Mouse (Mus musculus): ENCODE measurements around the gene Kcnmb1. TPM values are rescaled to one million over a fixed set of nuclear protein-coding genes. Genes with fewer than 3 reads are reported as not detected.

Gene Kcnmb1
- polyA plus RNA-seq, 1 experiment, result 0.23 TPM

DNA sequence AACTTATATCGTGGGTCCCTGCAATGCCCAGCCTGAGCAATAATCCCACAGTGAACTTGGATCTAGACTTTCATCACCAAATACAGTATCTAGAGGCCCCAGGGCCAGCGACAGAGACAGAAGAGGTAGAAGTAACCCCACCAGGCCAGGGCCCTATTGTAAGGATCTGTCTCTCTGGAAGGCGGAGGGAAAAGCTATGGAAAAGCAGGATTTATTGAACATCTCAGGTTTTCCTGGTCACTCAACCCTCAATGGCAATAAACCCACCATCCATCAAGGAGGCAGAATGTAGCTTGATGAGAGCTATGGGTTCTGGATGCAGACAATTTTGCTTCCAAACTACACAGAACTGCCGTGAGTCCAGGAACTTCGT, 39.8 kb downstream of the Kcnmb1 start:
- no peak for TF ChIP-seq POLR2A (IDR thresholded peaks at IDR 0.05; ENCODE audit: borderline replicate concordance, extremely low read depth, insufficient read depth, insufficient read length, poor library complexity, severe bottlenecking)
- no peak for TF ChIP-seq CTCF (IDR thresholded peaks at IDR 0.05; ENCODE audit: borderline replicate concordance, extremely low read depth, insufficient read depth, insufficient read length)
- no peak for DNase-seq (ENCODE audit: low read depth)

DNA sequence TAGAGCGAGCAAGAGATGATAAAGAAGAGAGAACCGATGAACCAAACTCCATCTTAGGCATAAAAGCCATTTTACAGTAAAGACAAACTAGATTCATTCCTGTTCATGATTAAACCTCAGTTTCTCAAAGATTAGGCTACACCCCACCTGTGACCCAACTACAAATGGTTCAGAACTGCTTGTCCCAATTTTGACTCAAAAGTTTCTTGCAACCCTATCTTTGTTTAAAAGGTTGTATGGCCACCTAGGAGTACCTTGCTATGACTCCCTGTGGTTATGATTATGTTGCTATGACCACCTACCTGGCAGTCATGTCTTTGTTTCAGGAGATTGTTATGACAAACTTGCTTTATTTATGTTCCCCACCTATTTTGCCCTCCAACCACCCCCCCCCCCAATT, 44.8 kb downstream of the Kcnmb1 start:
- TF ChIP-seq CTCF (IDR thresholded peaks at IDR 0.05; ENCODE audit: borderline replicate concordance, extremely low read depth, insufficient read depth, insufficient read length), result no peak
- no peak for TF ChIP-seq POLR2A (IDR thresholded peaks at IDR 0.05; ENCODE audit: borderline replicate concordance, extremely low read depth, insufficient read depth, insufficient read length, poor library complexity, severe bottlenecking)
- DNase-seq (ENCODE audit: low read depth), result no peak

DNA sequence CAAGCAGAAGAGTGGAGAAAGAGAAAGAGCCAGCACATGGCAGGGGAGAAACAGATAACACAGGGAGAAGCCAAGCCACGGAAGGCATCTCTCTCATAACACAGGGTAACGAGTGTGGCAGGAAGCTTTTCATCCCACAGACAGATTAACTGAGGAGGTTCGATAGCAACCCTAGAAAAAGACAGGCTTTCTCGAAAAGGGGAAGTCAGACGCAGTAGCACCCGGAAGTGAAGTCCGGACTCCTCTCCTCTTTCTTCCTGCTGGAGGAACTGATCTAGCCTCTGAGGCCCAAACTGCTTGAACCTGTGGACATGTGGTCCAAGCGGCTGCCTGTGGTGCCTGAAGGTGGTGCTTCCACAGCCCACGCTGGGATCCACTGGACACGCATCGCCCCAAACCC, 45.4 kb downstream of the Kcnmb1 start:
- no peak for DNase-seq (ENCODE audit: low read depth)
- TF ChIP-seq POLR2A (IDR thresholded peaks at IDR 0.05; ENCODE audit: borderline replicate concordance, extremely low read depth, insufficient read depth, insufficient read length, poor library complexity, severe bottlenecking) (no peak), CTCF (IDR thresholded peaks at IDR 0.05; ENCODE audit: borderline replicate concordance, extremely low read depth, insufficient read depth, insufficient read length) (no peak)

DNA sequence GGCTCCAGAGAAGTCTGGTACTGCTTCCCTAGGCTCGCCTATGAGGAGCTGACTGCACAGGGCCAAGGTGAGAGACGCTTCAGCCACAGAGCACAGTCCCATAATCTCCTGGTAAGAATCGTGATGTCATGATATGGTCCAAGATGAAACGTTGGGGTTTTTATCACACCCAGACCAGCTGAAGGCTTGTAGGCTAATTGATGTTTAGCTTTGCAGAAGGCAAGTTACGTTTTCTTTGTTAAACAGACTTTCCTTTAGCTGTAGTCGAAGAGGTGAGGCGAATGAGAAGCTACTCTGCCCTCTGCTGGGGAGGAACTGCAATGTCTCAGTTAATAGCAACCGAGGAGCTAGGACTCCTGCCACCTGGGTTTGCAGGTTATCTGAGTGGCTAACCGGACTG, 45.9 kb downstream of the Kcnmb1 start:
- TF ChIP-seq POLR2A (IDR thresholded peaks at IDR 0.05; ENCODE audit: borderline replicate concordance, extremely low read depth, insufficient read depth, insufficient read length, poor library complexity, severe bottlenecking) (no peak), CTCF (IDR thresholded peaks at IDR 0.05; ENCODE audit: borderline replicate concordance, extremely low read depth, insufficient read depth, insufficient read length) (peak; percentile 80)
- DNase-seq (ENCODE audit: low read depth), result peak; percentile 75

DNA sequence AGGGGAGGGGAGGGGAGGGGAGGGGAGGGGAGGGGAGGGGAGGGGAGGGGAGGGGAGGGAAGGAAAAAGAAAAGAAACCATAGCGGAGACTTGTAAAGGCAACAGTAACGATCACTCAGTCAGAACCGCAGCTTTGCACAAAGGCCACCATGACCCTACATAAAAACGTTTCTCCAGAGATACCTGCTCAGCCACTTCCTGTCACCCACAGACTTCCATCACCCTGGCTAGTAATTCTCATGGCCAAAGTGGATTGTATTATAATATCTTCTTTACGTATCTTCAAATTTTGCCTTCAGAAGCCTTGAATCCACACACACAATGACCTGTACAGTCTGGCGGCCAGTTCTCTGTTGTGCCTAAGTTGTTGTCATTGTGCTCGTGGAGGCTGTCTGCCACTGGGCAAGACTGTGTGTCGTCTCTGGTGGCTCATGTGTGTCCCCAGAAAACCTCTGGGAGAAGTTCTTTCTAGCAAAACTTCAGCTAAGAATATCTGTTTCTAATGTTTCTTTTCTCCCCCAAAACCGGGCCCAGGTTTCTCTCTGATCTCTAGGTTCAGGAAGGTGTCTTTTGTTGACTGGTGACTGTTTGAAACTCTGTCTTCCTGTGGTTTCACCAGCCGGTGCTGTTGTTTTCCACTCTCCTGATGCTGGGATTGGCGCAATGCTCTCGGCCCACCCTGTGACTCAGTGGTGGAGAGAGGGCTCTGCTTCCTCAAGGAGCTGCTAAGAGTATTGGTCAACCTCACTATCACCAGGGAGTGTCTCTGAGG, 46.7 kb downstream of the Kcnmb1 start:
- TF ChIP-seq CTCF (IDR thresholded peaks at IDR 0.05; ENCODE audit: borderline replicate concordance, extremely low read depth, insufficient read depth, insufficient read length) (no peak), POLR2A (IDR thresholded peaks at IDR 0.05; ENCODE audit: borderline replicate concordance, extremely low read depth, insufficient read depth, insufficient read length, poor library complexity, severe bottlenecking) (no peak)
- DNase-seq (ENCODE audit: low read depth), result no peak

DNA sequence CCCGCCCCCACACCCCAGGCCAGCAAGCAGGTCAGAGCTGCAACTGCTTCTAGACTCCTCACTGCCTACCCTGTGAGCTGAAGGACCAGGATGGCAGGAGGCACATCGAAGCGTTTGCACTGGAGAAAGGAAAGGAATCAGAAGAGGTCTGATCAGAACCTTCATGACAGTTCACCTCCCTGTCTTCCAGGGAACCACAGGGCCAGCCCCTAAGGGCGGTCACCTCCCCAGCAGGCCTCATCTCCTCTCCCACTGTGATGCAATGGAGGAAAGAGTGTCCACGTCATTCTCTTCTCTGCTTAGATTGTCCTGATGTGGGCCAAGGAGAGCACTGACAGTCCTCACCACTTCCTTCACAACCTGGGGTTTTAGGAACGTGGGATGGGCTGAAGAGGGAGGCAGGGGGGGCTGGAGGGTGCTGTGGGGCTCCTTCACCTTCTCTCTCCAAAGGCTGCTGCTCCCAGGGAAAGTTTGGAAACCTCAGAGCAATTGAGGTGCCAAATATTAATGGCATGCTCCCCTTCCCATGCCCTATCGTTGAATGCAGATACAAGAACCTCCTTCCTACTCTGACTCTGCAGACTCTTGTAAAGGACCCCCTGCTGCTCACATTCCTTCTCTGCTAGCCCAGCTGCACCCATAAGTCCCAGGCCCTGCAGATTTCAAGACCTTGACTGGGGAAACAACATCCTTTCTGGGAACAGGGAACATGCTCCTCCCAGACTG, 47.5 kb downstream of the Kcnmb1 start:
- TF ChIP-seq CTCF (IDR thresholded peaks at IDR 0.05; ENCODE audit: borderline replicate concordance, extremely low read depth, insufficient read depth, insufficient read length) (no peak), POLR2A (IDR thresholded peaks at IDR 0.05; ENCODE audit: borderline replicate concordance, extremely low read depth, insufficient read depth, insufficient read length, poor library complexity, severe bottlenecking) (no peak)

DNA sequence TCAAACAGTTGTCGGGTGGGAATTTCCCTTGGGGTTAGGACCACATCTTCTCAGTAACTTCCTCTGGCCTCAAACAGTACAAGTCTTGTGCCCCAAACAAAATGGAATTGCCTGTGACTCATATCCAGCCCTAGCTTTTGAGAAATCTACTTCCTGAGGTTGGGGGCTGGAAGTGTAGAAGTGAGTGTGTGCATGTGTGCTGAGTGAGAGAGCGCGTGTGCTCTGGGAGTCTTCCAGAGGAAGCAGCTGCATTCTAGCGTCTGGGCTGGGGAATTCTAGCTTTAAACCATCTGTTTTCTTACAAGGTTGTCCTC, 48.0 kb downstream of the Kcnmb1 start:
- TF ChIP-seq POLR2A (IDR thresholded peaks at IDR 0.05; ENCODE audit: borderline replicate concordance, extremely low read depth, insufficient read depth, insufficient read length, poor library complexity, severe bottlenecking), result no peak
- TF ChIP-seq CTCF (IDR thresholded peaks at IDR 0.05; ENCODE audit: borderline replicate concordance, extremely low read depth, insufficient read depth, insufficient read length), result no peak
- DNase-seq (ENCODE audit: low read depth), result peak; percentile 26

More for the DNA sequence above, 47.5 kb downstream of the Kcnmb1 start:
- no peak for DNase-seq (ENCODE audit: low read depth)

DNA sequence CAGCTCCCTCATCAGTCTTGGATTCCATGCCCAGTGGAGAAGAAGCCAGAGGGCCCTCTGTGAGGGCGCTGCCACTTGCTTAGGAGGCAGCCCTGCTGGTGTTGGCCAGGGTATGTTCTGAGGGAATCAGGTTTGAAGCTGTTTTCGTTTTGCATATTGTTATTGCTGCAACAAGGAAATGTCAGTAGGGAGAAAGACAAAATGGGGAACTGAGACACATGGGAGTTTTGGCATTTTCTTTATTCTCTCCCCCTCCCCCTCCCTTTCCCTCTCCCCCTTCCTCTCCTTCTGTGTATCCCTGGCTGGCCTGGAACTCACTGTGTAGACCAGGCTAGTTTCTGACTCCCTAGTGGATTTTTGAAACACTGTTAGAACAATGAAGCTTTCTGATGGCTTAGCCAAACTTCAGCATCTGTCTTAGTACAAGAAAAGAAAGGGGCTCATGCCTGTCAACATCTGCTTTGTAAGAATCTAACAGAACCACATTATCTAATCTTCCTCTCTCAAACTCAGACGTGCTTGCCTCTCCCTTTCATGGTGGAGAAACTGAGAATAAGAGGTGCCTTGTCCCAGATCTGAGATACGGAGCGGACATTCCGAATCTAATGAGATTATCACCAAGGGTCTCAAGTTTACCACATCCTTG, 49.3 kb downstream of the Kcnmb1 start:
- TF ChIP-seq CTCF (IDR thresholded peaks at IDR 0.05; ENCODE audit: borderline replicate concordance, extremely low read depth, insufficient read depth, insufficient read length) (no peak), POLR2A (IDR thresholded peaks at IDR 0.05; ENCODE audit: borderline replicate concordance, extremely low read depth, insufficient read depth, insufficient read length, poor library complexity, severe bottlenecking) (no peak)

More for the DNA sequence above, 49.3 kb downstream of the Kcnmb1 start:
- DNase-seq (ENCODE audit: low read depth), result no peak

Other genes with a start within 250 kb of the Kcnmb1 start
- 39.8 and 56.6 TPM in 2 replicates for gene Kcnip1, start 30.1 kb downstream of the Kcnmb1 start, polyA plus RNA-seq (2012; rRNA removed)
- gene Lcp2, start 83.9 kb downstream of the Kcnmb1 start, polyA plus RNA-seq (2012; rRNA removed), result 1.5 and 2.1 TPM in 2 replicates
- 0.26 TPM in 1 of 2 replicates, not detected in the other for gene 4930469K13Rik, start 135.5 kb downstream of the Kcnmb1 start, polyA plus RNA-seq (2012; rRNA removed)
- not detected in 2 replicates for gene Foxi1, start 245.1 kb downstream of the Kcnmb1 start, polyA plus RNA-seq (2012; rRNA removed)

Data from brain, embryonic 14.5 days (tissue).